Mouse (Mus musculus) heart, postnatal 0 days (tissue): ENCODE data around the gene Cdr2l.

Source experiments
- CTCF ChIP-seq: IDR thresholded peaks from 2 replicates; pipeline ENCODE4 v1.5.1; 2016; ENCODE audit warnings: antibody characterized with exemption, control low read depth, low read depth
- EP300 ChIP-seq: IDR thresholded peaks from 2 replicates; pipeline ENCODE4 v1.6.1; 2016; ENCODE audit warnings: antibody characterized with exemption, low read depth

DNA sequence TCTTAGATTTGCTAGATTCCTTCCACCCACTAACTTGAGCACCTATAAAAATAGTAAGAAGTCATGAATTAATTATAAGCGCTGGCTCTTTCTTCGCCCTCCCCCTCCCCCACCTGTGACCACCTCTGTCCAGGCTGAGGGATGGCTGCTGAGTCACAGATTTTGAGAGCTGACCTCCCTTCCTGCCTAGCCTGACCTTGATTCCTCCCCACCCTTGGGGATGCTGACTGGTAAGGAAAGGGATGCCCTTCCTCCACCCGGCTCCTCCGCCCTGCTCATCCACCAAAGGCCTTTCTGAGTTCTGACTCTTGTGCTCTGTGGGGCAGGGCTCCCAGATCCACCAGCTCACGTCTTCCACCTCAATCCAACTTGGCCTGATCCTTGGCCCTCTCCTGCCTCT is 2.9 kb downstream of the Cdr2l start:
- TF ChIP-seq CTCF (no peak), EP300 (no peak)
